Mouse (Mus musculus) heart, postnatal 0 days (tissue): ENCODE measurements around the gene Sh2d3c.

Source experiments
- CTCF ChIP-seq: IDR thresholded peaks from 2 replicates; pipeline ENCODE4 v1.5.1; 2016; ENCODE audit warnings: antibody characterized with exemption, control low read depth, low read depth
- EP300 ChIP-seq: IDR thresholded peaks from 2 replicates; pipeline ENCODE4 v1.6.1; 2016; ENCODE audit warnings: antibody characterized with exemption, low read depth

DNA sequence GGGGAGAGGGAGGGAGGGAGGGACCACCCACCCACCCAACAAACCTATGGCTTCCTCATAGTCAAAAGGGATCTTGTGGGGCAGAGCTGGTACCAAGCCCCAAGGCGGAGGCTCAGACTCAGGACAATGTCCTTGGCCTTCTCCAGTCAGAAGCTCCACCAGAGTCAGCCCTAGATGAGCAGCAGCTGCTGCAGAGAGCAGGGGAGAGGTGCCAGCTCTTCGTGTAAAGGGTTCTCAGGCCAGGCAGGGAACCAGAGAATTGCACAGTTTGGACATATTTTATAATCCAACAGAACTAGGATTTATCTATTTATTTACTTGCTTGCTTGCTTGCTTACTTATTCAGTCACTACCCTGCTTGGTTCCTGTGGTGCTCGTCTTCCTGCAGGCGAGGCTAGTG, 18.5 kb downstream of the Sh2d3c start:
- no peak for TF ChIP-seq CTCF
- no peak for TF ChIP-seq EP300
